Mouse (Mus musculus) brown adipose tissue, adult 24 weeks (tissue): Measurements from ENCODE around the gene Uqcc1. TPM values are rescaled to one million over a fixed set of nuclear protein-coding genes. Genes with fewer than 3 reads are reported as not detected.
"Not testable (repeated sequence)": the region's sequence is repeated elsewhere in the genome, so short reads cannot be mapped to it uniquely, and the experiment has no call there.

ENCODE experiments used
- H3K27ac ChIP-seq: fragments of 200-500 bp; replicated peaks from 2 replicates; pipeline ENCODE4 v1.5.1; 2012; ENCODE audit warnings: low read depth, mild to moderate bottlenecking, low read length
- H3K4me1 ChIP-seq: fragments of 200-500 bp; 2 replicates; pipeline ENCODE4 v1.6.1; 2012; ENCODE audit warnings: low read length, mixed read lengths; ENCODE audit not compliant: control insufficient read depth, insufficient read depth, insufficient read length
- H3K4me3 ChIP-seq: fragments of 200-500 bp; 2 replicates; pipeline ENCODE4 v1.5.1; 2012; ENCODE audit warnings: low read depth, mild to moderate bottlenecking, low read length, moderate library complexity; ENCODE audit not compliant: insufficient read depth
- polyA plus RNA-seq: library from polyadenylated mRNA; stranded (reverse); fragments of >200 nt; gene quantifications from 2 replicates; pipeline ENCODE4 v1.2.4, GENCODE M21; 2012; ENCODE audit not compliant: missing spikeins, insufficient read depth, insufficient read length

Uqcc1 gene
- polyA plus RNA-seq, 1 experiment = 178 TPM

DNA sequence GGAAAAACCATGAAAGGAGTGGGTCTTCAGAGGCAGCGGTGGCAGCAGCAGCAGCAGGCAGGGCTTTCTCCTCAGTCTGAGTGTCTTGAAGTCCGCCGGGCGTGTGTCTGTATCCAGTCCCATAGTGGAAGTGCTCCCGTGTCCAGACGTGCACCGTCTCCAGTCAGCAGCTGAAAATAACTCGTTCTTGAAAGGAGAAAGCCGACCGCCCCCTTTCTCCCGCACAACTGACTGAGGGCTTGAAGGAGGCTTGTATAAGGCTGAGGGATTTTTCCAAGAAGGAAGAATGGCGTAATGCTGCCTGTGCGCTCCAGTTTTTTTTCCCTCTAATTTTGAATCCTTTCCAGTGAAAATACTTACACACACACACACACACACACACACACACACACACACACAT is 15.0 kb upstream of the Uqcc1 start, which contains the start of gene Gdf5:
Gdf5 (minus strand) TSS at position 244 of the 400 bp plus-strand sequence.
- H3K4me3 ChIP-seq = peak within 1 kb of the TSS; percentile 40
- peak within 1 kb of the TSS; percentile 38 for H3K27ac ChIP-seq

DNA sequence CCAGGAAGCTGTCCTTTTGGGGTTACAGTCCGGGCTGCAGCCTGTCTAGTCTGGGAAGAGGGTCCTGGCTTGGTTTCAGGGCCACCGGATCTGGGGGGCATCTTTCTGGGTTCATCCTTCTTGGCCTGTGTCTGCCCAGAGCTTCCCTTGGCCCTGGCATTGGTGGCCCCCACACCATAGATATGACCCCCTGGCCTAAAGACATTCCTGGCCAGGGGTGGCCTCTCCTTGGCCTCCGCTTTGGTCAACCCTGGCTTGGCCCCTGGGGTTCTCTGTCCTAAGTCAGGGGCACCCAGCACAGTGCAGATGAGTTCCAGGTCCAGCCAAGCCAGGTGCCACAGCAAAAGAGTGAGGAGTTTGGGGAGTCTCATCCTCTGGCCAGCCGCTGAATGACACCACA is 14.6 kb upstream of the Uqcc1 start:
- Histone ChIP-seq H3K4me3 (peak overlapping the region; percentile 39), H3K27ac (no peak overlapping the region), H3K4me1 (peaks cover 12% of the 10 kb centered on the region)

More for the DNA sequence above, 15.0 kb upstream of the Uqcc1 start, which contains the start of gene Gdf5:
- peaks cover 10% of the 10 kb centered on the region for H3K4me1 ChIP-seq

DNA sequence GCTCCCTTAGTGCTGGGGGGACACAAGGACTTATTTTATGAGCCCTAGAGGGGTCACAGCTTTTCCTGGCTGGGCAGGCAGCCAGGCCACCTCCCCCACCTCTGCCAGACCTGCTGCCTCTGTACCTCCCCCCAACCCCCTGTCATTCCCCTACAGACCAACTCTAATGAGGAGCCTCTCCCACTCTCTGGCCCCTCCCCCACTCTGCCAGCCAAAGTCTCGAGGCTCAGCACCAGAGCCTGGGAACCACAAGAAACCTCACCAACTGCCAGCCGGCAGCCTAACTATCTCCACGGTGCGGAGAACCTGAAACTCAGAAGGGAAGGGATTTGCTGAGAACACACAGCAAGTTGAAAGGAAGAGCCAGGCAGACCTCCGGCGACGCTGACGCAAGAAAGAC is 13.4 kb upstream of the Uqcc1 start:
- Histone ChIP-seq H3K27ac (no peak overlapping the region), H3K4me1 (peaks cover 18% of the 10 kb centered on the region), H3K4me3 (peak overlapping the region; percentile 40)

DNA sequence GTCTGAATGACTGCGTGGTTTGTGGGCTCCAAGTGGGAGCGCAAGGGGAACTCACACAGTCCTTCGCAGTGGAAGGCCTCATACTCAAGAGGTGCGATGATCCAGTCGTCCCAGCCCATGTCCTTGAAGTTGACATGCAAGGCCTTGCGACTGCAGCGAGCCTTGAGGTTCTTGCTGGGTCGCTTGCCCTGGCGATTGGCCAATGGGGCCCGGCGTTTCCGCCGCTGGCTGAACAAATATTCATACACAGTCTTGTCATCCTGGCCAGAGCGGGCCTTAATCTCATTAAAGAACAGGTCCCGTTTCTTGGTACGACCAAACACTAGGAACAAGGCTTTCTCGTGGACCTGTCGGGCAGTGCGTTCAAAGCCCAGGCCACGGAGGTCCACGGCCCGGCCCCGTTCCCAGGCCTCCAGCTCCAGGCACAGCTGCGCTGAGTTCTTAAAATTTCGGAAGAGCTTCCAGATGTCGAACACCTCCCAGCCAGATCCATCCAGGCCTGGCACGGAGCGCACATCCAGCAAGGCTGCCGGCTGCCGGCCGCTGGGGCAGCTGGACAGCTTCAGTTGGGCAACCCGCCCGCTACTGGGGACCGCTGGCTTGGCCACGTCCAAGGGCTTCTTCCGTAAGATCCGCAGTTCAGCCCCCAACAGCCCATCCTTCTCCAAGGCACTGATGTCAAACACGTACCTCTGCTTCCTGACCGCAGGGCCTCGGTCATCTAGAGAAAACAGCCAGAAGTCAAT is 11.8 kb upstream of the Uqcc1 start:
- Histone ChIP-seq H3K4me1 (peaks cover 18% of the 10 kb centered on the region), H3K4me3 (peak overlapping the region; percentile 42)

DNA sequence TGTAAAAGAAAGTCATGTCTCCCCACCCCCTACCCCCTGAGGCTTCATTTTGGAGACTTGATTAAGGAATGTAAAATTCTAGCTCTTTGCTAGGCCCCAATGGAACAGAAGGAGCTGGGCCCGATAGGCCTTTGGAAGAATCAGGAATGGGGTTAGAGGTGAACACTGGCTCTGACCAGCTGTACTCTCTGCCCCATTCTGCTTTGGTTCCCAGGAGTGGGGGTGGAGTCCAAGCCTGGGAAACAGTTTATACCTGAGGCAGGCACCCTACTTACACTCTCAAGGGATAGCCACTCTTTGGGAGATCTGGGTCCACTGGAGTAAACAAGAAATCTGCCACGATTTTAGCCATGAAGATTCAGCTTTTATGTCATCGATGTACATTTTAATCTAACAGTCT is 10.6 kb upstream of the Uqcc1 start, which contains the start of gene Gm15557:
Gm15557 (plus strand) TSS at position 48 of the 400 bp plus-strand sequence.
- H3K4me3 ChIP-seq = no peak within 1 kb of the TSS
- peaks cover 18% of the 10 kb centered on the region for H3K4me1 ChIP-seq
- peak within 1 kb of the TSS; percentile 70 for H3K27ac ChIP-seq

More for the DNA sequence above, 11.8 kb upstream of the Uqcc1 start:
- peak overlapping the region; percentile 70 for H3K27ac ChIP-seq

DNA sequence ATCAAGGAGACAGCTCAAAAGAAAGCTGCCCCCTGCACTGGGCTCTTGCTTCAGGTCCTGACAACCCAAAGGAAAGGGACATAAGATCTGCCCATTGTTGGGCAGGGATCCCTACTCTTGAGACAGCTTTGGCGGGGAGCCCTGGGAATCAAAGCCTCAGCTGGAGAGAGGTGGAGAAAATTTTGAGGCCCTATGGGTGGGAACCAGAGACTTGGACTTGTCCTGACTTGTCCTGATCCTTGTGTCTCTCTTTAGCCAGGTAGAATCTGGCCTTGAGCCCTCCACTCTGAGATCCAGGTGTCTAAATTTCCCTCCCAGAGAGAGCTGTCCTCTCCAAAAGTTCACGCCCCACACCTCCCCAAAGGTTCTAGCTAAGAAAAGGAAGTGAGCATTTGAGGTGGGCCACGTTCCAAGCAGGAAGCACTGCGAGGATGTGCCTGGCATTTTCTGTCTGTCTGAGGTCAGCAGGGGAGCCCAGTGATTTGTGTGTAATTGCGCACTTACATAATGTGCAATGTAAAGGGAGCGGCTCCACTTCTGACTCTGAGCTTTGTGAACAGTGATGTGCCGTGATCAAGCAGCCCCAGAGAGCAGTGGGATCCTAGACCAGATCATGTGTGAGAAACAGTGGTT is 9.9 kb upstream of the Uqcc1 start:
- Histone ChIP-seq H3K27ac (peak overlapping the region; percentile 59), H3K4me3 (no peak overlapping the region), H3K4me1 (peaks cover 18% of the 10 kb centered on the region)

DNA sequence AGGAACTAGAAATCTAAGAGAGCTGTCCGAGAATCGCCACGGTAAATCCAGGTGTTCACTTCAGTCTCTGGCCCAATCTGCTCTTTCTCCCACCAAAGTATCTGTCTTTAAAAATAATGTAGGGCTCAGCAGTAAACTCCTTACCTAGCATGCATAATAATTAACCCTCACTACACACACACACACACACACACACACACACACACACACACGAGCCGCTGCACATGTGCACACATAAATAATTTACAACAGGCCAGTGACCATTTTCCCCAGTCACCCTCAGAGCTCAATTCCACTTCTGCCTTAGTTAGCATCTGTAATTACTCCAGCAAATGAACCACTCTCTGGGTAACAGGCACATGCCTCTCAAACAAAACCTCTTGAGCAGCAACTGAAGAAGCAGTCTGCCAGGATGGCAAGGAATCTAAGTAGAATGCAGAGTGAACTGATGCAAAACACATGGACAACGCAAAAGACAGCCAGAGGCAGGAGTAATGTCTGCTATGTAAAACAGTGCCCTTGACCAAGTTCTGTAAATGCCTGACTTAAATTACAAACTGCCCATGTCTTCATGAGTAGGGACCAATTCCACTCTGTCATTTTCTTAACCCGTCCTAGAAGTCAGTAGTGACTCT is 1.3 kb downstream of the Uqcc1 start:
- Histone ChIP-seq H3K4me1 (peaks cover 5% of the 10 kb centered on the region; the same call in 1 of the 2 replicates), H3K27ac (peak overlapping the region; percentile 67), H3K4me3 (peak overlapping the region; percentile 65)

DNA sequence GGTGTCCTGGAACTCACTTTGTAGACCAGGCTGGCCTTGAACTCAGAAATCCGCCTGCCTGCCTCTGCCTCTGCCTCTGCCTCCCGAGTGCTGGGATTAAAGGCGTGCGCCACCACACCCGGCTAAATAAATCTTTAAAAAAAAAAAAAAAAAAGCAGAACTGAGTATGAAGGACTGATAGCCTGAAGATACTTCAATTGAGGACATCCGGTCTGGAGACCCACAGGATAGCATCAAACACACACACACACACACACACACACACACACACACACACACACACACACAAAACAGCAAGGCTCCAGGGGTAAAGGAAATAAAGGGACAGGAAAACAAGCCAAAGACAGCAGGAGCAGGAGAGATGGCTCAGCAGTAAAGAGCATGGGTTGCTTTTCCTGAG is 4.9 kb downstream of the Uqcc1 start:
- not testable (repeated sequence) for H3K4me3 ChIP-seq, H3K4me1 ChIP-seq, H3K27ac ChIP-seq

DNA sequence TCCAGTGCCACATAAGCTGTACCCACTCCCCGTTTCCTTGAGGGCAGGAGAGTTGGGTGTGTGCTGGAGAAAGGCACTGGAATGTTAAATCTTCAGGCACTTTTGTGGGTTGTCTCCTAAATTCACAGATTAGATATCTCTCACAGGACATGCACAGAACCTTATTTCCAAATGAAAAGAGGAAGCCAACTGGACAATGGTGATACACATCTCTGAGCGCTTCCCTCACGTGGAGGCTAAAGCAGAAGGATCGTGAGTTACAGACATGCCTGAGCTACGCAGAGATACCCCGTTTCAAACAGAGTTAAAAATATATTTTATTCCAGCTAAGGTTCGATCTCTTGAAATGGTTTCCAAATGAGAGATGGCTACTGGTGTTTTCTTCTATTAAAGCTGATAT is 7.0 kb downstream of the Uqcc1 start:
- H3K4me3 ChIP-seq = no peak overlapping the region
- 0 out of 2 replicates have a peak, but pooled peaks cover 2% of the 10 kb centered on the region for H3K4me1 ChIP-seq

DNA sequence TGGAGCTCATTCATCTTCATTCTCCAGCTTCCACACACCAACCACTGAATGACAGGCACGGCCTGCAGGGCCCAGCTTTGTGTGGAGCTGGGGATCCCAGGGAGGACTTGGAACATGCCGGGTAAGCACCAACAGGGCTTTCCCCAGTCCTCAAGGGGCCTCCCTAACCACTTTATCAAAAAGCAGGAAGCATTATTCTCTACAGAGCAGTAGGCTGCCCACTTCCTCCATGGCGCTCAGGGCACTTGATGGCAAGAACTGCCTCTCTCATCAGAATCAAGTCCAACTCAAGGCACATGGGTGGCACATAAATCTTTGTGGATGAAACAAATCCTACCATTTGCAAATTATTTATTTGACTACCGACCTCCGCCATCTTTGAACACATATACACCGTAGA is 15.4 kb downstream of the Uqcc1 start:
- H3K4me1 ChIP-seq = no peaks in the 10 kb centered on the region
- H3K27ac ChIP-seq = no peak overlapping the region
- no peak overlapping the region for H3K4me3 ChIP-seq

More for the DNA sequence above, 7.0 kb downstream of the Uqcc1 start:
- no peak overlapping the region for H3K27ac ChIP-seq

DNA sequence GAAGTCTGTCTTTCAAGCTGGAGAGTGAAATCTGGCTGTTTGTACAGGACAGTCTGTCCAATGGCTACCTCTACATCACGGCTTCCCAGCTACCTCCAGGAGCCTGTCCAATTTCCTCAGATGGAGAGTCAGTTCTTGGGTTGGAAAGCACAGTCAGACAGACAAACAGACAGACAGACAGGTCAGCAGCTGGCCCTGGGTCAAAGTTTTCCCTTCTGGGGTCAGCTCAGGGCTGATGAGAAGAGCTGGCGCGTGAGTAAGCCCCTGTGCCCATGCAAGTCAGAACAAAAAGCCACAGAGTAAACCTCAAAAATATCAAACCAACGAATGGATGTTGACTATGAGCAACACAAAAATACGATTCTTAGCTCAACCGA is 26.5 kb downstream of the Uqcc1 start:
- Histone ChIP-seq H3K27ac (no peak overlapping the region), H3K4me1 (no peaks in the 10 kb centered on the region), H3K4me3 (no peak overlapping the region)

DNA sequence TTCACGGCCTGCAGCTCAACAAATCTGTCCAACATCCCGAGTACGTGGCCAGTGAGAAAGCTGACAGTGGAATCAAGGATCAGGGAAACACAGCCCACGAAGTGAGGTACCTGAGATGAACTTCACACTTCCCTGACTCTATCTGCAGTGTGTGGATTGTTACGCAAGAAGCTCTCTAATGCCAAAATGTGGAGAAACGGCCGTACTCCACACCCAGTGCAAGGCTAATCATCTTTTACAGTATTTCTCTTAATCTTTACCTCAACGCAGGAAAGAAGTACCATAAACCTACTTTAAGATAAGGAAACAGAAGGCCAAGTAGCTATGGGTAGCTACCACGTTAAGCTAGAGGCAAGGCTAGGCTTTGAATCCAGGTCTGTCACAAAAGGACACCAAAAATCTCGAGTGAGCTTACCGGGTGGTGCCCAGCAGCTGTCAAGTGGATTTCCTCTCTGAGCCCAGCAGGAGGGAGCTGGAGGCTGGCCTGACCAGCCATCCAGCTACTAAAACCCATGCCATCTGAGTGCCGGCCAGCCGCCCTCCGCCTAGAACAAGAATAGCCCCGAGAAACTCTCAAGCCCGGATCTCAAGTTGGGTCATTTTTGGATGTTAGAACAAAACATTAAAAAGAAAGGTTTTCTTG is 27.0 kb downstream of the Uqcc1 start:
- Histone ChIP-seq H3K27ac (no peak overlapping the region), H3K4me3 (no peak overlapping the region), H3K4me1 (no peaks in the 10 kb centered on the region)

DNA sequence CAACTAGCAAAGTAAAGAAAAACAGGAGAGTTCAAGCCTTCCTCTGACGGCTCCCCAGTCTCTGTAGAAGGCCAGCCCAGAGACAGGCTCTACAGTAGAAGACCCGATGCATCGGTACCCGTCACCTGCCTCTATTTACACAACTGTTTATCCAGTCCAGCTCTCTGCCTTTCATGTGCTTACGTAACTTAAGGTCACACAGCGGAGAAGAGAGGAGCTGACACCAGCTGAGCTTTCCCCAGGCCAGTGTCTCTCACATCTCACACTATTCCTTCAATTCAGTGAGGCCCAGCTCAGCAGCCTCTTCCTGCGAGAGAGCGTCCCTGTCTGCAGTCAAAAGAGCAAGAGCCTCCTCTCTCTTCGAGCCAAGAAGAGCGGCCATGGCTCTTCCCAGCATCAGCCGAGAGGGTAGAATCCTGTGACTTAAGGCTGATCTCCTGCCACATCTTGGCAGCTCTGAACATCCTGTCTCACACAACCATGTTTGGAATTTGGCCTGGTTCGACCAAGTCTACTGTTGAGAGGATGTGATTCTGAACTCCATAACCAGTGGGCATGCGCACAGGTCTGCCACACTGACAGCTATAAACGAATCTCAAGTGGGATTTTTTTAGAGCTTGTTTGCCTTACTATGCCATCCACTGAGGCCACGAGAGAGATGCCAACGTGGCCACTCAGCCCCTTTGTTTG is 34.9 kb downstream of the Uqcc1 start:
- no peak overlapping the region for H3K4me3 ChIP-seq
- no peak overlapping the region for H3K27ac ChIP-seq
- no peaks in the 10 kb centered on the region for H3K4me1 ChIP-seq

DNA sequence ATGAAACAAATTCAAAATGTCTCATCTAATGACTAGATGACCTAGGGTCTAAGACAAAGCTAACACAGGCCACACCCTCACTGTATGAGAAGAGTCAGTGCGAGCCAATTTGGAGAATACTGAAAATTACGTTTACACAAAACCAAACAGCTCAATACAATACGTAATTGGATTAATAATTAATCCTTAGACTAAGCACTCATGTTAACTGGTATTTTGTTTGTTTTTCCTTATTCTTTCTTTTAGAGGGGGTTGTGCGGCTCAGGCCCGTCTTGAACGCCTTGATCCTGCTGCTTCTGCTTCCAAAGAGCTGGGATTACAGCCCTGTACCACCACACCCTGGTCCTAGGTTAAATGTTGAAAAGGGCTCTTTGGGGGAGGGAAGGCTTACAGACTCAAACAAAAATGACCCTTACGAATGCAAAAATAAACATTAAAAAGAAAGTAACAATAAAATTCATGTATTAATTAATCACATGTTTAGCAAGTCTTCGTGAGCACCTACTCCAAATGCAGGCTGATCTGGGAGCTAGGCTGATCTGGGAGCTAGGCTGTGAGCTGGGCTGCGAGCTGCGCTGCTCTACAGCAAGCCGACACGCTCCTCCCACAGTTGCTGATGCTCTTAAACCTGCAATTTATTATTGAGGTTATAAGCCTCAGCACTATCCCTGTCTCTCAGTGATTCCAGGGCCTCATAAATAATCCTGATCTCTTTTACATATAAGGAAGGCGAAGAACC is 35.6 kb downstream of the Uqcc1 start:
- Histone ChIP-seq H3K4me1 (no peaks in the 10 kb centered on the region), H3K27ac (no peak overlapping the region), H3K4me3 (no peak overlapping the region)
